Mouse (Mus musculus): Measurements from ENCODE around the gene Stac2.
A peak's percentile ranks its signal among the peaks of the same experiment; 100 is the strongest.

The Stac2 gene

GRCm38 (mm10) chr11:97995564-97996288 lies 57.5 kb downstream of the Stac2 start, which contains the start of gene Arl5c:
TSS of gene Arl5c (minus strand) at chr11:97996181.
- DNase-seq, result no peak

GRCm38 (mm10) chr11:97994539-97995100 lies 58.6 kb downstream of the Stac2 start:
- DNase-seq, result peak; percentile 65

- DNase-seq, result peak; percentile 86
These were observed 64.6 kb downstream of the Stac2 start for GRCm38 (mm10) chr11:97988530-97989096.

GRCm38 (mm10) chr11:97987551-97988526 lies 65.4 kb downstream of the Stac2 start:
- DNase-seq, result peak; percentile 90

DNA sequence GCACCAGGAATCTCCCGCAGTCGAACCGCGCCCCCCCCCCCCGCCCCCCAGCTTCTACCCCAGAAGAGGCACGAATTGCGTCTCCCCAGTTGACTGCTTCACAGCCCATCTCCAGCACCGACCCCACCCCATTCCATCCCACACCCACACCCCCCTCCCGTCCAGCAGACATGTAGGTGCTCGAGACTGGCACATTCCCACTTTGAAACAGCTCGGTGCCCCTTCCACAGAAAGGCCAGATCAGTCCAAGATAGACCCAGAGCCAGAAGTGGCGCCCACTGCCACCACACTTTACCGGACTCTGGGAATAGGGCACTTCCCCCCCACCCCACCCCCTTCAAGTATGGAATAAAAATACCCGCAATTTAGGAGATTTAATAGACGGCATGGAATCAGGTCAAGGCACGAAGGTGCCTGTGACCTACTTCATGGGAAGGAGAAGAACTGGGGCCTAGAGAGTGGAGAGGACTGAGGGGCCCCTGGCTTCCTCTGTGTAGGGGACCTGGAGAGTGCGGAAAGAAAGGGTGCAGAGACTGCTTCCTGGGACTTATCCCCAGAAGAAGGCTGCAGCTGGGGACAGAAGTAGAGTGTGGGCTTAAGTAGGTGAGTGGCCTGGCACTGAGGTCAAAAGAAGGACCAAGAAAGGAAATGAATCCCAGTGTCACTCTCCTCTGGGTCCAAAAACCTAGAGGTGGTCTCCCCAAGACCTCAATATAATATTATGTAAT lies 66.4 kb downstream of the Stac2 start:
- no peak for DNase-seq
